Mouse (Mus musculus): ENCODE results near the gene Rabepk. TPM values are rescaled to one million over a fixed set of nuclear protein-coding genes. Genes with fewer than 3 reads are reported as not detected.
"Not testable (repeated sequence)": the region's sequence is repeated elsewhere in the genome, so short reads cannot be mapped to it uniquely, and the experiment has no call there.

Gene Rabepk
- polyA plus RNA-seq, 1 experiment from 2014 or later = 33.4 TPM

DNA sequence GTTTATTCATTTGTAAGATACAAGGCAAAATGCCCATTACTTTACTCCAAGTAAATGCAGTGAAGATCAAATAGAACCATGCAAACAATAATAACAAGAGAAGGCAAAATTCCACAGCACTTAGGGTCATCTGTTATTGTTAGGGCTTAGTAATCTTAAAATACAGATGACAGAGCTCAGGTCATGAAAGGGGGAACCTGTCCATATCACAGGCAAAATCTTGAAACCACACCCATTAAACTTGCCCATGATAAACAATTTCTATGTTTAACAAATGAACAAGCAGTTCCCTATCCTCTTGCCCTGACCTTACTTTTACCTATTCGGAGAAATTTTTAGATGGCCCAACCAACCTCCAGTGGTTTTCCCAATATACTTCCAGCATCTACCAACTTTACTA is 9.9 kb upstream of the Rabepk start:
- peaks cover 12% of the 10 kb centered on the region for H3K36me3 ChIP-seq (ENCODE audit: control insufficient read depth, insufficient read depth, low read length)
- ATAC-seq (ENCODE audit: insufficient read depth, low FRiP score) = no peak
- no peak overlapping the region for H3K9ac ChIP-seq (ENCODE audit: low read length)
- peaks cover 5% of the 10 kb centered on the region; the same call in 1 of the 2 replicates for H3K4me1 ChIP-seq (ENCODE audit: control insufficient read depth, insufficient read depth, low read length)
- H3K4me2 ChIP-seq (ENCODE audit: low read depth, low read length) = no peak overlapping the region
- no peak overlapping the region for H3K27ac ChIP-seq (ENCODE audit: low read length)
- no peak overlapping the region for H3K4me3 ChIP-seq (replicated peaks; ENCODE audit: low read length)
- 83% methylated on average over 1 of the region's 1 CpGs for WGBS
- no peaks in the 10 kb centered on the region for H3K27me3 ChIP-seq (ENCODE audit: control insufficient read depth, insufficient read depth, low read length)
- H3K9me3 ChIP-seq (replicated peaks; ENCODE audit: control insufficient read depth, low read length) = no peaks in the 10 kb centered on the region

DNA sequence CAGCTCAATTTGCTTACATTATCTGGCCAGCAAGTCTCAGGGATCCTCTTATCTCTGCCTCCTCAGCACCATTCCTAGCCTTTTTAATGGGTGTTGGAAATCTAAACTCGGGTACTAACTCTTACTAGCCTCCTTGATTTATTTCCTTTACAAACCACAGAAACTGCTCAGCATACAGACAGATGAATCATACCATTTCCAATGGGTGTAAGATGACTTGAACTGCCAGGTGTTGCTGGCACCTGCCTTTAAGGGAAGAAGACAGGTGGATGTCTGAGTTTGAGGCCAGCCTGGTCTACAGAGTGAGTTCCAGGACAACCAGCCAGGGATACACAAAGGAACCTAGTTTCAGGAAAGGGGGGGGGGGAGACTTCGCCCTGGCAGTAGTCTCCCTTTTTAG is 8.3 kb upstream of the Rabepk start:
- 70% methylated on average over 2 of the region's 2 CpGs for WGBS
- Histone ChIP-seq H3K27ac (ENCODE audit: low read length) (no peak overlapping the region), H3K9me3 (replicated peaks; ENCODE audit: control insufficient read depth, low read length) (no peaks in the 10 kb centered on the region), H3K9ac (ENCODE audit: low read length) (no peak overlapping the region), H3K27me3 (ENCODE audit: control insufficient read depth, insufficient read depth, low read length) (no peaks in the 10 kb centered on the region), H3K36me3 (ENCODE audit: control insufficient read depth, insufficient read depth, low read length) (peaks cover 10% of the 10 kb centered on the region), H3K4me3 (replicated peaks; ENCODE audit: low read length) (no peak overlapping the region), H3K4me1 (ENCODE audit: control insufficient read depth, insufficient read depth, low read length) (peaks cover 13% of the 10 kb centered on the region), H3K4me2 (ENCODE audit: low read depth, low read length) (no peak overlapping the region)
- ATAC-seq (ENCODE audit: insufficient read depth, low FRiP score) = no peak

DNA sequence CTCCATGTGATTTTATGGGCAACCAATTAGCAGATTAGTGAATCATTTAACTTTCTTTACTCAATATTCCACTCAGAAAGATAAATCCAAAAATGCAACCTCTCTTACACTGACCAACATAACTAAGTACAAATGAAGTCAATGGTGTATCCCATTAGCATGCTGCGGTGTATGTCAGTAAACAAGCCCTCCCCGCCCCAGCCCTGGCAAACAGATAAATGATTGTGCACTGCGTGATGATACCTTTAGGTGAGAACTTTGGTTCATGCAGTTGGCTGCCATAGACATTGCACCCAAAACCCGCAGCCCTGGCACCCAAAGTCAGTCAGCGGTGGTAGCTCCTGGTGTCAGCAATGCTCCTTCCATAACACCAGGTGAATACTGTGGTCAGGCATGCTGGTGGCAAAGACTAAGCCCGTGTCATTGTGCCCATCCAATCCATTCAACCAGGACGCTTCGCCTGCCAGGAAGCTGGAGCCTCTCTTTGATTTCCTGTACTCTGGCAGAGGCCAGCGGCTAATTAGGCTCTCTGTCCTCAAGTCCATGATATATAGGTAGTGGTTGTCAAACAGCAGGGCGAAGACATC is 5.7 kb upstream of the Rabepk start:
- H3K27ac ChIP-seq (ENCODE audit: low read length) = no peak overlapping the region
- peaks cover 16% of the 10 kb centered on the region for H3K4me1 ChIP-seq (ENCODE audit: control insufficient read depth, insufficient read depth, low read length)
- 88% methylated on average over 10 of the region's 10 CpGs for WGBS
- no peak for ATAC-seq (ENCODE audit: insufficient read depth, low FRiP score)
- H3K27me3 ChIP-seq (ENCODE audit: control insufficient read depth, insufficient read depth, low read length) = no peaks in the 10 kb centered on the region
- H3K4me2 ChIP-seq (ENCODE audit: low read depth, low read length) = no peak overlapping the region
- H3K4me3 ChIP-seq (replicated peaks; ENCODE audit: low read length) = no peak overlapping the region
- 0 out of 2 replicates have a peak, but pooled peaks cover 4% of the 10 kb centered on the region for H3K36me3 ChIP-seq (ENCODE audit: control insufficient read depth, insufficient read depth, low read length)
- no peak overlapping the region for H3K9ac ChIP-seq (ENCODE audit: low read length)
- no peaks in the 10 kb centered on the region for H3K9me3 ChIP-seq (replicated peaks; ENCODE audit: control insufficient read depth, low read length)

DNA sequence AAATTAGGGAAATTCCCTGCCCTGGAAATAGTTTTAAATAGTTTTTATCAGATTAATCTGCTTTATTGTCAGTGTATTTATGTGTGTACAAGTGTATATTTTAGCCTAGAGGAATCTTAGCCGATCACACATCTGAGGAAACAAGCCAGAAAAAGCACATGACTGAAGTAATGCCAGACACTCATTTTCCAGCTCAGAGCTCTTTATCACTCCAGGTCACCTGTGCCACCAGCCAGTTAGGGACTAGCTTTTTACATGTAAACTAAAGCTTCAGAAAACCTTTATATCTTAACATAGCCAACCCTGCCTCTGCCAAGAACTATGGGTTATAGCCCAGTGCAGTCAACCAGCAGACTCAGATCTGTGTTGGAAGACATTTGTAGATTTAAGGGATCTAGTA is 5.1 kb upstream of the Rabepk start:
- ATAC-seq (ENCODE audit: insufficient read depth, low FRiP score) = no peak
- Histone ChIP-seq H3K4me1 (ENCODE audit: control insufficient read depth, insufficient read depth, low read length) (peaks cover 18% of the 10 kb centered on the region), H3K27ac (ENCODE audit: low read length) (no peak overlapping the region), H3K36me3 (ENCODE audit: control insufficient read depth, insufficient read depth, low read length) (0 out of 2 replicates have a peak, but pooled peaks cover 4% of the 10 kb centered on the region), H3K9me3 (replicated peaks; ENCODE audit: control insufficient read depth, low read length) (no peaks in the 10 kb centered on the region), H3K9ac (ENCODE audit: low read length) (no peak overlapping the region), H3K4me3 (replicated peaks; ENCODE audit: low read length) (no peak overlapping the region), H3K4me2 (ENCODE audit: low read depth, low read length) (no peak overlapping the region), H3K27me3 (ENCODE audit: control insufficient read depth, insufficient read depth, low read length) (no peaks in the 10 kb centered on the region)
- WGBS = 70% methylated on average over 1 of the region's 1 CpGs

DNA sequence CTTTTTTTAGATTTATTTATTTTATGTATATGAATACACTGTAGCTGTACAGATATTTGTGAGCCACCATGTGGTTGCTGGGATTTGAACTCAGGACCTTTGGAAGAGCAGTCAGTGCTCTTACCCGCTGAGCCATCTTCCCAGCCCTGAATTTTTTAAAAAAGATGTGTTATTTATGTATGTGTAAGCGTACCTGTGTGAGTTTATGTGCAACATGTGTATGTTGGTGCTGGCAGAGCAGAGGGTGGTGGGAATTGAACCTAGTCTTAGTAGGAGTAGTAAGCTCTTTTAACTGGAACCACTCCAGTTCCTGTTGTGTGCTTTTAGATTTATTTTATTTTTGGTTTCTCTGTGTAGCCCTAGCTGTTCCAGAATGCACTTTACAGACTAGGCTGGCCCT is 4.5 kb upstream of the Rabepk start:
- Histone ChIP-seq H3K27ac (ENCODE audit: low read length) (no peak overlapping the region), H3K4me2 (ENCODE audit: low read depth, low read length) (no peak overlapping the region), H3K9ac (ENCODE audit: low read length) (no peak overlapping the region), H3K36me3 (ENCODE audit: control insufficient read depth, insufficient read depth, low read length) (no peaks in the 10 kb centered on the region), H3K27me3 (ENCODE audit: control insufficient read depth, insufficient read depth, low read length) (no peaks in the 10 kb centered on the region), H3K4me3 (replicated peaks; ENCODE audit: low read length) (no peak overlapping the region), H3K9me3 (replicated peaks; ENCODE audit: control insufficient read depth, low read length) (no peaks in the 10 kb centered on the region), H3K4me1 (ENCODE audit: control insufficient read depth, insufficient read depth, low read length) (peaks cover 18% of the 10 kb centered on the region)
- no peak for ATAC-seq (ENCODE audit: insufficient read depth, low FRiP score)
- WGBS = 99% methylated on average over 2 of the region's 2 CpGs

DNA sequence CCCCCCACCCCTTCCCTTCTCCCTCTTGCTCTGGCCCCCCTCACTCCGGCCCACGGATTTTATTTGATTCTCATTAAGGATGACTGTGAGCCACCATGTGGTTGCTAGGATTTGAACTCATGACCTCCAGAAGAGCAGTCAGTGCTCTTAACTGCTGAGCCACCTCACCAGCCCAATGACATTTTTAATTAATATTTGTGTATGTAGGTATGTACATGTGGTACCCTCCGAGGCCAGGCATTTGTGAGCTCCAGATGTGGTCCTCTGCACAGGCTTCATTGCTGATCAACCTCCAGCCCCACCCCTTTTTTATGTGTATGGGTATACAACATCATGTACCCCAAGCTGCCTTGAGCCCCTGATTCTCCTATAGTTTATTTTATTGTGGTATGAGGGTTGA is 4.0 kb upstream of the Rabepk start:
- no peak overlapping the region for H3K27ac ChIP-seq (ENCODE audit: low read length)
- peaks cover 21% of the 10 kb centered on the region for H3K4me1 ChIP-seq (ENCODE audit: control insufficient read depth, insufficient read depth, low read length)
- no peaks in the 10 kb centered on the region for H3K27me3 ChIP-seq (ENCODE audit: control insufficient read depth, insufficient read depth, low read length)
- WGBS = 63% methylated on average over 3 of the region's 3 CpGs
- no peak overlapping the region for H3K9ac ChIP-seq (ENCODE audit: low read length)
- ATAC-seq (ENCODE audit: insufficient read depth, low FRiP score) = no peak
- no peaks in the 10 kb centered on the region for H3K9me3 ChIP-seq (replicated peaks; ENCODE audit: control insufficient read depth, low read length)
- H3K4me2 ChIP-seq (ENCODE audit: low read depth, low read length) = peak overlapping the region; percentile 74
- no peak overlapping the region; the same call in 1 of the 2 replicates for H3K4me3 ChIP-seq (replicated peaks; ENCODE audit: low read length)
- H3K36me3 ChIP-seq (ENCODE audit: control insufficient read depth, insufficient read depth, low read length) = no peaks in the 10 kb centered on the region

DNA sequence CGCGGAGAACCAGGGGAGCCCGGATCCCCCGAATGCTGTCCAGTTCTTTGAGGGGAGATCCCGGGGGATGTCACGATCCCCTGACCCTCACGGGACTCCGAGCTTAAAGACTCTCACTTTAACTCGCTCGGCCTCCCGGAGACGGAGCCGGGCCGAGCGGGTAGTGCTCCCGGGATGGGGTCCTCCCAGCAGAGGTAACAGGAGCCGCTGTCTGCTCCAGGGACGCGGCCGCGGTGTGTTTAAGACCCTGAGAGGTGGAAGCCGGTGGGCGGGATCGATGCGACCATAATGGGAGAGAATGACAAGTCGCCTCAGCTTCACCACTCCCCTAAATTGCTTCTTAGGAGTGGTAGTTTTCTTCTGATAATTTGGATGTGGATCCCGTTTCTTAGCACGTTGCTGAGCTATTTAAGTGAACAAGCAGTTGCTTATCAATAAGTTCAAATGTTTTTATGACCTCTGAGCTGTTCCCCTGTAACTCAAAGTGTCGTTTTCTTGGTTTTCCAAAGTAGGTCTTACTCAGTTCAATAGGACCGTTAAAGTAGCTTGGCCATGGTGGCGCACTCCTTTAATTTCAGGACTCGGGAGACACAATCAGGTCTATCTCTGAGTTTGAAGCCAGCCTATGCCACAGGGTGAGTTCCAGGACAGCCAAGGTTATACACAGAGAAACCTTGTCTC is 3.0 kb upstream of the Rabepk start:
- H3K4me1 ChIP-seq (ENCODE audit: control insufficient read depth, insufficient read depth, low read length) = peaks cover 24% of the 10 kb centered on the region
- peak overlapping the region; percentile 88 for H3K9ac ChIP-seq (ENCODE audit: low read length)
- peak overlapping the region; percentile 74 for H3K4me2 ChIP-seq (ENCODE audit: low read depth, low read length)
- not testable (repeated sequence) for H3K27me3 ChIP-seq (ENCODE audit: control insufficient read depth, insufficient read depth, low read length); H3K9me3 ChIP-seq (replicated peaks; ENCODE audit: control insufficient read depth, low read length); H3K36me3 ChIP-seq (ENCODE audit: control insufficient read depth, insufficient read depth, low read length)
- H3K4me3 ChIP-seq (replicated peaks; ENCODE audit: low read length) = peak overlapping the region; percentile 68
- peak; percentile 28 for ATAC-seq (ENCODE audit: insufficient read depth, low FRiP score)
- peak overlapping the region; percentile 91 for H3K27ac ChIP-seq (ENCODE audit: low read length)
- under 1% methylated on average over 28 of the region's 32 CpGs for WGBS

DNA sequence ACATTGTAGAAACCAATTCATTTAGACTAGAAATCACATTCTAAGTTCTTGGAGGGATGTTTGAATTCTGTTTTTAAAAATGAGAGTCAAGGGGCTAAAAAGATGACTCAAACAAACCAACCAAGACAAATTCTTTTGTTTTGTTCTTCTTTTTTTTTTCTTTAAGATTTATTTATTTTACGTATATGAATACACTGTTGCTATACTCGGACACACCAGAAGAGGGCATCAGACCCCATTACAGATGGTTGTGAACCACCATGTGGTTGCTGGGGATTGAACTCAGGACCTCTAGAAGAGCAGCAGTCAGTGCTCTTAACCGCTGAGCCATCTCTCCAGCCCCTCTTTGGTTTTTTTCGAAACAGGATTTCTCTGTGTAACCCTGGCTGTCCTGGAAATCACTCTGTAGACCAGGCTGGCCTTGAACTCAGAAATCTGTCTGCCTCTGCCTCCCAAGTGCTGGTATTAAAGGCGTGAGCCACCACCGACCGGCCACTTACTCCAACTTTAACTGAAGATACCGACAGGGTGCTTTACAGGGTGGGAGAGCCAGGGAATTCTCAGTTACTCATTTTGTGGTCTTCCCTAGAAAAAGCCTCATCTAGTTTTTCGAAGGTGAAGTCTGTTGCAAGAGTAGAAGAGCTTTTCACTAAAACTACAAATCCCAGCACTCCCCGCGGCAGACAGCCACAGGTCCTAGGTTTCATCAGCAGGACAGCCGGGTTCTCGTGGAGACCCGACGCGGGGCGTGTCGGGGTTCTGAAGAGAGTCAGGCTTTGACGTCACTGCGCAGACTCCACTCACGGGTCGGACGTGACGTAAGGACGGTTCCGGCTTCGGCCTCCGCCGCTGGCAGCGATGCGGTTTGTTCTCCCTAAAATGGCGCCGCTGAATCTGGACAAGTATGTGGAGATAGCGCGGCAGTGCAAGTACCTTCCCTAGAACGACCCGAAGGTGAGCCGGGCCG is 2.1 kb upstream of the Rabepk start:
- H3K9me3 ChIP-seq (replicated peaks; ENCODE audit: control insufficient read depth, low read length) = no peaks in the 10 kb centered on the region
- ATAC-seq (ENCODE audit: insufficient read depth, low FRiP score) = peak; percentile 96
- H3K4me3 ChIP-seq (replicated peaks; ENCODE audit: low read length) = peak overlapping the region; percentile 68
- WGBS = 4% methylated on average over 39 of the region's 39 CpGs
- H3K9ac ChIP-seq (ENCODE audit: low read length) = peak overlapping the region; percentile 88
- H3K27me3 ChIP-seq (ENCODE audit: control insufficient read depth, insufficient read depth, low read length) = no peaks in the 10 kb centered on the region
- peak overlapping the region; percentile 45 for H3K4me2 ChIP-seq (ENCODE audit: low read depth, low read length)
- no peaks in the 10 kb centered on the region for H3K36me3 ChIP-seq (ENCODE audit: control insufficient read depth, insufficient read depth, low read length)
- peaks cover 20% of the 10 kb centered on the region for H3K4me1 ChIP-seq (ENCODE audit: control insufficient read depth, insufficient read depth, low read length)
- H3K27ac ChIP-seq (ENCODE audit: low read length) = peak overlapping the region; percentile 91

DNA sequence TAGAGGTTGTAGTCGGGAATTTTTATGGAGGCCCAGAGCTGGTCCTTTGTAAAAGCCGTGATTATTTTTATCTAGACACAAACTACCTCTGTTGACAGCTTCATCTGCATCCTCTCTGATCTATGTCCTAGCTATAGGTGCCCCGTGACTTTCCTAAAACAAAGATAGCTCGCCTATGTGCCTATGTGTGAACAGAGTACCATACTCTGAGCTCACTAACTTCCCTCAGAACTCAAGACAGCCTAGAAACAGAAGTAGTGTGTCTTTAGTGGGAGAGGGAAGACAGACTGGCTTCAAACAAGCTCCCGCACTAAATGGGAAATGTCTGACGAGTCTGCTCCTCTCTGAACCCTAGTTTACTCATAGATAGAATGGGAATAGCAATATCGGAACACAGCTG is 659 bp upstream of the Rabepk start:
- Histone ChIP-seq H3K4me1 (ENCODE audit: control insufficient read depth, insufficient read depth, low read length) (peaks cover 20% of the 10 kb centered on the region), H3K9ac (ENCODE audit: low read length) (no peak overlapping the region), H3K27me3 (ENCODE audit: control insufficient read depth, insufficient read depth, low read length) (no peaks in the 10 kb centered on the region), H3K4me2 (ENCODE audit: low read depth, low read length) (peak overlapping the region; percentile 78), H3K27ac (ENCODE audit: low read length) (peak overlapping the region; percentile 88; the same call in 1 of the 2 replicates), H3K9me3 (replicated peaks; ENCODE audit: control insufficient read depth, low read length) (no peaks in the 10 kb centered on the region), H3K4me3 (replicated peaks; ENCODE audit: low read length) (peak overlapping the region; percentile 82), H3K36me3 (ENCODE audit: control insufficient read depth, insufficient read depth, low read length) (no peaks in the 10 kb centered on the region)
- no peak for ATAC-seq (ENCODE audit: insufficient read depth, low FRiP score)
- WGBS = 76% methylated on average over 7 of the region's 7 CpGs

Data from stomach, embryonic 16.5 days (tissue).